Mouse (Mus musculus): ENCODE data around the gene Tigd2. TPM values are rescaled to one million over a fixed set of nuclear protein-coding genes. Genes with fewer than 3 reads are reported as not detected.
"Not testable (repeated sequence)": the region's sequence is repeated elsewhere in the genome, so short reads cannot be mapped to it uniquely, and the experiment has no call there.

The Tigd2 gene
- polyA plus RNA-seq (2017; shearing (Covaris generic)), result 10 to 100 TPM; 24.3 to 27.7 TPM

- ATAC-seq, result peak; percentile 89
Measured at GRCm38 (mm10) chr6:59208685-59209298, at the start of gene Tigd2. TSS of gene Tigd2 (plus strand) at chr6:59208870.

- no peak for ATAC-seq
Measured at GRCm38 (mm10) chr6:59161801-59162478, 46.7 kb upstream of the Tigd2 start.

- ATAC-seq, result no peak
Measured at GRCm38 (mm10) chr6:59162887-59163286, 45.8 kb upstream of the Tigd2 start.

GRCm38 (mm10) chr6:59163407-59163806 is 45.3 kb upstream of the Tigd2 start:
- ATAC-seq, result no peak

GRCm38 (mm10) chr6:59168939-59169338 is 39.7 kb upstream of the Tigd2 start:
- ATAC-seq, result no peak

GRCm38 (mm10) chr6:59171230-59171629 is 37.4 kb upstream of the Tigd2 start:
- ATAC-seq, result no peak

GRCm38 (mm10) chr6:59173940-59174339 is 34.7 kb upstream of the Tigd2 start:
- ATAC-seq, result no peak

- ATAC-seq, result no peak
Measured at GRCm38 (mm10) chr6:59178051-59178450, 30.6 kb upstream of the Tigd2 start.

GRCm38 (mm10) chr6:59180376-59180996 is 28.2 kb upstream of the Tigd2 start:
- peak; percentile 84 for ATAC-seq

GRCm38 (mm10) chr6:59185010-59185699 is 23.5 kb upstream of the Tigd2 start:
- peak; percentile 70 for ATAC-seq

GRCm38 (mm10) chr6:59190006-59190405 is 18.7 kb upstream of the Tigd2 start:
- ATAC-seq, result no peak

GRCm38 (mm10) chr6:59194518-59194917 is 14.2 kb upstream of the Tigd2 start:
- ATAC-seq, result not testable (repeated sequence)

- no peak for ATAC-seq
Measured at GRCm38 (mm10) chr6:59195849-59196635, 12.6 kb upstream of the Tigd2 start.

GRCm38 (mm10) chr6:59196746-59197145 is 11.9 kb upstream of the Tigd2 start:
- no peak for ATAC-seq

- ATAC-seq, result no peak
Measured at GRCm38 (mm10) chr6:59198356-59198755, 10.3 kb upstream of the Tigd2 start.

GRCm38 (mm10) chr6:59199021-59199420 is 9.6 kb upstream of the Tigd2 start:
- no peak for ATAC-seq

GRCm38 (mm10) chr6:59207561-59207960 is 1.1 kb upstream of the Tigd2 start:
- ATAC-seq, result no peak

- peak; percentile 58 for ATAC-seq
Measured at GRCm38 (mm10) chr6:59209299-59209707, 633 bp downstream of the Tigd2 start.

- no peak for ATAC-seq
Measured at GRCm38 (mm10) chr6:59233191-59233590, 24.5 kb downstream of the Tigd2 start.

GRCm38 (mm10) chr6:59233651-59234050 is 25.0 kb downstream of the Tigd2 start:
- no peak for ATAC-seq

- peak; percentile 92 for ATAC-seq
Measured at GRCm38 (mm10) chr6:59249675-59250074, 41.0 kb downstream of the Tigd2 start.

GRCm38 (mm10) chr6:59250536-59250935 is 41.9 kb downstream of the Tigd2 start:
- ATAC-seq, result no peak
